Mouse (Mus musculus) megakaryocyte, embryonic 14.5 days (primary cell): ENCODE measurements around the gene Rptor.

ENCODE experiments used
- FLI1 ChIP-seq: IDR thresholded peaks from 2 replicates; pipeline ENCODE4 v1.6.1; 2012; ENCODE audit warnings: low read length, inconsistent platforms, mixed read lengths
- GATA1 ChIP-seq: IDR thresholded peaks from 3 replicates; pipeline ENCODE4 v1.6.1; 2012; ENCODE audit warnings: mixed read lengths, low read length, inconsistent platforms, borderline replicate concordance

DNA sequence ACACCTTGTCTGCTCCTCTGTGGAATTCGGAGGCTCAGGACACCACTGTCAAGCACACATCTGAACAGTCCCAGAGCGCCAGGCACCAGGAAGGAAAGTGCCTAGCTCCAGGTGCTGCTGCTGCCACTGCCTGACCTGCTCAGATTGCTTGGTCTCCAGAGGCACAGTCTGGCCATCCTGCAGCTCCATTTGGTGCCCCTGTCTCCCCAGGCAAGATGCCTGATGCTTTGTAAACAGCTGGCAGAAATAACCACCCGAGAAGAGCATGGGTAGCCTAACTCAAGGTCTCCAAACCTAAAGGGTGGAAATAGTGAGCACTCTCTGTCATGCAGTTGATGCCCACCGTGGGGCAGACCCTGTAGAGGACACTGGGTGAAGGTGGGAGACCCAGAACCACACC is 311.7 kb downstream of the Rptor start:
- TF ChIP-seq GATA1 = no peak
- TF ChIP-seq FLI1 = no peak
